Mouse (Mus musculus): ENCODE data around the gene Gmps.

The Gmps gene

GRCm38 (mm10) chr3:64039818-64040784 is 64.2 kb downstream of the Gmps start:
- in situ Hi-C loops (cut with MboI, MseI), result loop anchor here (25.0 kb wide), 1 partner anchor 747 kb away; no protein-coding TSS in a partner anchor

Measured in T-helper 2 cell (primary cell).